Mouse (Mus musculus) CH12.LX (cell line): ENCODE results near the gene Ankrd49. TPM values are rescaled to one million over a fixed set of nuclear protein-coding genes. Genes with fewer than 3 reads are reported as not detected.
A peak's percentile ranks its signal among the peaks of the same experiment; 100 is the strongest.

Experiments used
- DNase-seq: peaks from one replicate; pipeline ENCODE4 v3.0.0-alpha.2; 2013; ENCODE audit errors: extremely low read depth
- H3K27ac ChIP-seq: 2 replicates; pipeline ENCODE4 v1.5.1; 2012; ENCODE audit warnings: low read depth, mild to moderate bottlenecking, control low read depth, moderate library complexity; ENCODE audit not compliant: insufficient read depth
- H3K27me3 ChIP-seq: replicated peaks from 2 replicates; pipeline ENCODE3; 2012; ENCODE audit warnings: inconsistent platforms
- H3K36me3 ChIP-seq, 2 experiments: replicated peaks in 1 of 2; 2 replicates each; pipeline versions ENCODE3 to v1.6.1; 2012; ENCODE audit warnings: inconsistent platforms in 1 of 2, low read length in 1 of 2, mild to moderate bottlenecking in 1 of 2, mixed read lengths in 1 of 2, moderate library complexity in 1 of 2; ENCODE audit not compliant: control insufficient read depth in 1 of 2, insufficient read depth in 1 of 2
- H3K4me1 ChIP-seq, 2 experiments: 2 replicates each; pipeline ENCODE4 v1.6.1; 2012; ENCODE audit warnings: inconsistent platforms in 1 of 2, moderate library complexity in 1 of 2; ENCODE audit not compliant: insufficient read depth in 2 of 2, control insufficient read depth in 1 of 2
- H3K4me2 ChIP-seq: 2 replicates; pipeline ENCODE4 v1.6.1; 2012; ENCODE audit warnings: low read depth, mild to moderate bottlenecking, control low read depth; ENCODE audit not compliant: poor library complexity, insufficient read depth, severe bottlenecking
- H3K4me3 ChIP-seq, 3 experiments: fragments of 150-350 bp in 1 of 3; sonication (generic) in 1 of 3; replicated peaks in 1 of 3; 2 replicates each; pipeline versions ENCODE3 to v1.5.1; 2011 to 2012; ENCODE audit warnings: low read depth in 2 of 3, low read length in 2 of 3, mild to moderate bottlenecking in 2 of 3, moderate library complexity in 2 of 3, control low read depth in 1 of 3, improper control_type of control experiment in 1 of 3, inconsistent platforms in 1 of 3, mixed read lengths in 1 of 3; ENCODE audit not compliant: poor library complexity in 1 of 3
- H3K79me2 ChIP-seq: replicated peaks from 2 replicates; pipeline ENCODE4 v1.6.1; 2012; ENCODE audit warnings: mild to moderate bottlenecking, moderate library complexity; ENCODE audit not compliant: control insufficient read depth, poor library complexity, insufficient read depth, severe bottlenecking; ENCODE audit errors: extremely low read depth
- H3K9ac ChIP-seq: 2 replicates; pipeline ENCODE4 v1.6.1; 2012; ENCODE audit warnings: low read depth, mild to moderate bottlenecking, control low read depth, moderate library complexity; ENCODE audit not compliant: insufficient read depth
- H3K9me3 ChIP-seq: replicated peaks from 2 replicates; pipeline ENCODE3; 2012; ENCODE audit warnings: low read length, inconsistent platforms, mixed read lengths
- BHLHE40 ChIP-seq: IDR thresholded peaks from 2 replicates; pipeline ENCODE4 v1.6.1; 2011; ENCODE audit warnings: mild to moderate bottlenecking, low read depth, low read length, improper control_type of control experiment
- CHD1 ChIP-seq: IDR thresholded peaks from 2 replicates; pipeline ENCODE4 v1.6.1; 2012; ENCODE audit warnings: low read depth, low read length, improper control_type of control experiment, inconsistent platforms
- CTCF ChIP-seq, 2 experiments: IDR thresholded peaks in 1 of 2; conservative IDR thresholded peaks in 1 of 2; 2 replicates each; pipeline ENCODE4 v1.5.1; 2011 to 2012; ENCODE audit warnings: low read depth in 2 of 2, low read length in 2 of 2, improper control_type of control experiment in 1 of 2, inconsistent platforms in 1 of 2, mild to moderate bottlenecking in 1 of 2, moderate library complexity in 1 of 2
- ELF1 ChIP-seq: IDR thresholded peaks from 2 replicates; pipeline ENCODE4 v1.6.1; 2014; ENCODE audit warnings: low read depth, mild to moderate bottlenecking, inconsistent platforms, low read length, improper control_type of control experiment
- EP300 ChIP-seq: IDR thresholded peaks from 2 replicates; pipeline ENCODE4 v1.6.1; 2011; ENCODE audit warnings: low read length, improper control_type of control experiment
- ETS1 ChIP-seq: conservative IDR thresholded peaks from 2 replicates; pipeline ENCODE4 v1.6.1; 2012; ENCODE audit warnings: low read depth, mild to moderate bottlenecking, inconsistent platforms, low read length, improper control_type of control experiment, moderate library complexity
- IRF4 ChIP-seq: IDR thresholded peaks from 2 replicates; pipeline ENCODE4 v1.6.1; 2014; ENCODE audit warnings: low read depth, mild to moderate bottlenecking, inconsistent platforms, low read length, improper control_type of control experiment
- JUN ChIP-seq: IDR thresholded peaks from 2 replicates; pipeline ENCODE4 v1.6.1; 2011; ENCODE audit warnings: low read depth, mild to moderate bottlenecking, low read length, improper control_type of control experiment, moderate library complexity; ENCODE audit not compliant: insufficient read depth
- JUND ChIP-seq: conservative IDR thresholded peaks from 2 replicates; pipeline ENCODE4 v1.6.1; 2011; ENCODE audit warnings: low read depth, low read length, improper control_type of control experiment
- MAFK ChIP-seq: IDR thresholded peaks from 2 replicates; pipeline ENCODE4 v1.6.1; 2011; ENCODE audit warnings: low read length, improper control_type of control experiment; ENCODE audit not compliant: insufficient replicate concordance
- MAX ChIP-seq: IDR thresholded peaks from 2 replicates; pipeline ENCODE4 v1.6.1; 2011; ENCODE audit warnings: low read length, improper control_type of control experiment
- MAZ ChIP-seq: IDR thresholded peaks from 2 replicates; pipeline ENCODE4 v1.6.1; 2012; ENCODE audit warnings: low read depth, mild to moderate bottlenecking, inconsistent platforms, low read length, improper control_type of control experiment, moderate library complexity
- MYC ChIP-seq: IDR thresholded peaks from 2 replicates; pipeline ENCODE4 v1.6.1; 2011; ENCODE audit warnings: low read depth, mild to moderate bottlenecking, improper control_type of control experiment, low read length
- NELFE ChIP-seq: IDR thresholded peaks from 2 replicates; pipeline ENCODE4 v1.6.1; 2011; ENCODE audit warnings: low read depth, low read length, improper control_type of control experiment
- POLR2AphosphoS2 ChIP-seq: IDR thresholded peaks from 2 replicates; pipeline ENCODE4 v1.6.1; 2011; ENCODE audit warnings: low read depth, low read length, improper control_type of control experiment
- SMC3 ChIP-seq: IDR thresholded peaks from 2 replicates; pipeline ENCODE4 v1.6.1; 2011; ENCODE audit warnings: low read depth, low read length, improper control_type of control experiment
- TCF12 ChIP-seq: IDR thresholded peaks from 2 replicates; pipeline ENCODE4 v1.6.1; 2014; ENCODE audit warnings: low read depth, mild to moderate bottlenecking, inconsistent platforms, low read length, improper control_type of control experiment
- ZC3H11A ChIP-seq: IDR thresholded peaks from 2 replicates; pipeline ENCODE4 v1.6.1; 2012; ENCODE audit warnings: low read depth, mild to moderate bottlenecking, inconsistent platforms, low read length, improper control_type of control experiment
- ZMIZ1 ChIP-seq: IDR thresholded peaks from 2 replicates; pipeline ENCODE4 v1.6.1; 2012; ENCODE audit warnings: low read depth, mild to moderate bottlenecking, inconsistent platforms, low read length, improper control_type of control experiment
- dilution Hi-C: fragments of 300-500 bp; cut with MboI; formaldehyde crosslinking; loops from 2 replicates; pipeline ENCODE4 v1.14.3; 2020; ENCODE audit warnings: low sequenced_read_pairs; ENCODE audit not compliant: extremely low pct_unique_long_range_greater_than_20kb, extremely low pct_ligation_motif_present
- in situ Hi-C: fragments of 300-500 bp; cut with MboI; formaldehyde crosslinking; loops from 3 replicates; pipeline ENCODE4 v1.14.3; 2019; ENCODE audit warnings: low sequenced_read_pairs, low pct_ligation_motif_present, low pct_unique_long_range_greater_than_20kb, mixed read lengths
- polyA plus RNA-seq: library from polyadenylated mRNA; unstranded; fragments of >175 nt; gene quantifications from 2 replicates; pipeline ENCODE4 v1.2.1, GENCODE M21; 2012; ENCODE audit warnings: low read depth; ENCODE audit not compliant: insufficient read length
- total RNA-seq, 2 experiments: library from RNA; depleted of rRNA; stranded (reverse); fragments of 300-350 nt in 1 of 2; fragments of >200 nt in 1 of 2; gene quantifications; 2 replicates each; pipeline ENCODE4 v1.2.3; 2012 to 2014

Ankrd49 gene
- total and polyA plus RNA-seq, 3 experiments = 33.8 to 62.5 (median 49.6) TPM

- no peaks in the 10 kb centered on the region for H3K9me3 ChIP-seq
- H3K4me3 ChIP-seq = no peak overlapping the region
- H3K4me2 ChIP-seq = no peak overlapping the region
- in situ Hi-C loops (no loop called here), dilution Hi-C loops (no loop called here)
- no peak overlapping the region for H3K9ac ChIP-seq
- H3K27me3 ChIP-seq = no peaks in the 10 kb centered on the region
- no peak overlapping the region for H3K27ac ChIP-seq
- H3K36me3 ChIP-seq = no peaks in the 10 kb centered on the region
- H3K79me2 ChIP-seq = no peaks in the 10 kb centered on the region
- H3K4me1 ChIP-seq = peaks cover 4 to 8% of the 10 kb centered on the region in 2 experiments
- DNase-seq = no peak
- 0 out of 2 replicates have a peak, but pooled peaks have one; percentile 23 for TF ChIP-seq MAZ
- no peak for TF ChIP-seq BHLHE40
- TF ChIP-seq POLR2AphosphoS2 = no peak
- TF ChIP-seq MAFK = no peak
- no peak for TF ChIP-seq SMC3
- TF ChIP-seq JUN = no peak
- TF ChIP-seq ELF1 = peak; percentile 65; the same call in 1 of the 2 replicates
- no peak for TF ChIP-seq ETS1
- no peak for TF ChIP-seq ZMIZ1
- no peak for TF ChIP-seq JUND
- no peak for TF ChIP-seq TCF12
- TF ChIP-seq IRF4 = no peak
- no peak for TF ChIP-seq CTCF (conservative IDR thresholded peaks at IDR 0.05 in 1 of 2, IDR thresholded peaks at IDR 0.05 in 1 of 2; ENCODE audit: low read depth in 2 of 2, low read length in 2 of 2)
- TF ChIP-seq CHD1 = no peak
- no peak for TF ChIP-seq ZC3H11A
- TF ChIP-seq NELFE = no peak
These were observed 26.1 kb downstream of the Ankrd49 start for GRCm38 (mm10) chr9:14758590-14758989.

- DNase-seq = no peak
- Histone ChIP-seq H3K4me2 (no peak overlapping the region), H3K79me2 (no peaks in the 10 kb centered on the region), H3K9me3 (no peaks in the 10 kb centered on the region), H3K27me3 (no peaks in the 10 kb centered on the region), H3K4me3 (no peak overlapping the region), H3K27ac (no peak overlapping the region), H3K9ac (no peak overlapping the region), H3K36me3 (no peaks in the 10 kb centered on the region), H3K4me1 (peaks cover 4 to 8% of the 10 kb centered on the region in 2 experiments)
- TF ChIP-seq BHLHE40 (0 out of 2 replicates have a peak, but pooled peaks have one; percentile 17), EP300 (0 out of 2 replicates have a peak, but pooled peaks have one; percentile 51), IRF4 (peak; percentile 41; the same call in 1 of the 2 replicates), ELF1 (no peak), MYC (no peak), MAX (no peak)
- dilution Hi-C loops (no loop called here), in situ Hi-C loops (no loop called here)
These were observed 30.2 kb downstream of the Ankrd49 start for GRCm38 (mm10) chr9:14754469-14754868.
